Mouse (Mus musculus): ENCODE data around the gene Ston2.
A peak's percentile ranks its signal among the peaks of the same experiment; 100 is the strongest.
"Not testable (repeated sequence)": the region's sequence is repeated elsewhere in the genome, so short reads cannot be mapped to it uniquely, and the experiment has no call there.

Gene Ston2

DNA sequence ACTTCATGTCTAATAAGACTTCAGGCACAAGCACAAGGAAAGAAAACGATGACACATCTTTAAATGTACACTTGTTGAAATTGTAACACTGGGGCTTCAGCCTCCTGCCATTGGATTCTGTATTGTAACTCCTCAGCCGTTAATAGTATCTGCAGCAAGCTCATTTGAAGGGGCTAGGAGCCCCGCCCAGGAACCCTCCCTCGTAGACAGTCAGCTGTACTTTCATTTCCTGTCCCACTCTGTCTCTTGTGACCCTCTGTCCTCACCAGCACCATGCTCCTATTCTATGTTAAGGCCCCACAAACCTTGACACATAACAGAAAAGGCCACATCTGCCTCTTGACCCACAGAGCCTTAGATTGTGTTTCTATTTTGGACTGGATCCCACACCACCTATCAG is 3.6 kb upstream of the Ston2 start:
- no peak for ATAC-seq (ENCODE audit: low TSS enrichment)

DNA sequence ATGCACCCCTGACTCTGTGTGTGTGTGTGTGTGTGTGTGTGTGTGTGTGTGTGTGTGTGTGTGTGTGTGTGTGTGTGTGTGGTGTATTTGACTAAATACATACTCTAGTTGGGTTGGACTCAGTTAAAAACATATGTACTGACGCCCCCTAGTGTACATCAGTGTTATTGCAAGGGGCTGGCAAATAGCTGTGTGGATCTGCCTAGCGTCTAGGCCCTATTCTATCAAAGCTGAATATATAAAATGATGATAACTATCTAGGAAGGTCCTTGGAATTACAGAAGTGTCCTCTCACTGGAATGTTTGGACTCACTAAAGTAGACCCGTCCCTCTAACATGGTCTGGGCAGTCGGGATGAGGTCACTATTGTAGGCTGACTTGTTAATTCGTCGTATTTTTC is 1.6 kb upstream of the Ston2 start:
- 0 out of 2 replicates have a peak, but pooled peaks have one; percentile 70 for ATAC-seq (ENCODE audit: low TSS enrichment)

DNA sequence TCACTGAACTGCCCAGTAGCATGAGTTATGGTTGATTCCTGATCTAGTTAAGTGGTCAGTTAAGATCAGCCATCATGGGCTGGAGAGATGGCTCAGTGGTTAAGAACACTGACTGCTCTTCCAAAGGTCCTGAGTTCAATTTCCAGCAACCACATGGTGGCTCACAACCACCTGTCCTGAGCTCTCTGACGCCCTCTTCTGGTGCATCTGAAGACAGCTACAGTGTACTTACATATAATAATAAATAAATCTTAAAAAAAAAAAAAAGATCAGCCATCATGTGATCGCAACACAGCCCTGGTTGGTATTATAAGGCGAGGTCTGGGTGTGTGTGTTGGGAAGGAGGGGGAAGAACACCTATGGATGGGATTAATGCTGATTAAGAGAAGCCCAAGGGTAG is 259 bp upstream of the Ston2 start:
- ATAC-seq (ENCODE audit: low TSS enrichment) = not testable (repeated sequence)

GRCm38 (mm10) chr12:91786355-91786754 is 1.8 kb downstream of the Ston2 start:
- no peak for ATAC-seq (ENCODE audit: low TSS enrichment)

DNA sequence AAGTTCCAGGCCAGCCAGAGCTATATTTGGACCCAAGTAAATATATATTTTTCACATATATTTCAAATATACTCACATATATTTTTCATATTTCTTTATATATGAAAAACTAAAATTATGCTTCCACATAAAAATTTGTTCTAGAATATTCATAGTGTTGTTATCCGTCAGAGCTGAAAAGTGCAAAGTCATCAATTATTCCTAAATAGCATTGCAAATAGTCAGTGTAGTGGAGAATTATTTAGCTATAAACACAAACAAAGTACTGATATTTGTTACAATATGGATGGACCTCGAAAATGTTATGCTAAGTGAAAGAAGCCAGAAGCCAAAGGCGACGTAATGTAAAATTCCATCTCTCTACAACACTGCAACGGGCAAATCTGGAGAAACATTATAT is 6.8 kb downstream of the Ston2 start:
- ATAC-seq (ENCODE audit: low TSS enrichment) = no peak

GRCm38 (mm10) chr12:91780531-91780930 is 7.7 kb downstream of the Ston2 start:
- ATAC-seq (ENCODE audit: low TSS enrichment) = no peak

DNA sequence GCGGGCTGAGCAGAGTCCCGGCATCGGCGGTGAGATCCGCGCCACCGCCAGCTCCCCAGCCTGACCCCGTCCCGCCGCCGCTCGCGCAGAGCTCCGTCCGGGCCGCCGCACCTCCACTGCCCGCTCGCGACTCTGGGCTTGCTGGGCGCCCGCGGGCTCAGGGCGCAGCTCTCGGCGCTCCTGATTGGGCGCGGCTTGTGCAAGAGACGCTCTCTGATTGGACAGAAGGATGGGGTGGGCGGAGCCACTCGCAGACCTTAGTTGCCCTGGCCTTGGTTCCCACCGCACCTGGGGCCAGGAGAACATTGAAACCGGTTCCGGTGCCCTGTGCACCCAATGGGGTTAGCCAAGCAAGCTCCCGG is 9.2 kb downstream of the Ston2 start:
- ATAC-seq (ENCODE audit: low TSS enrichment) = peak; percentile 96

DNA sequence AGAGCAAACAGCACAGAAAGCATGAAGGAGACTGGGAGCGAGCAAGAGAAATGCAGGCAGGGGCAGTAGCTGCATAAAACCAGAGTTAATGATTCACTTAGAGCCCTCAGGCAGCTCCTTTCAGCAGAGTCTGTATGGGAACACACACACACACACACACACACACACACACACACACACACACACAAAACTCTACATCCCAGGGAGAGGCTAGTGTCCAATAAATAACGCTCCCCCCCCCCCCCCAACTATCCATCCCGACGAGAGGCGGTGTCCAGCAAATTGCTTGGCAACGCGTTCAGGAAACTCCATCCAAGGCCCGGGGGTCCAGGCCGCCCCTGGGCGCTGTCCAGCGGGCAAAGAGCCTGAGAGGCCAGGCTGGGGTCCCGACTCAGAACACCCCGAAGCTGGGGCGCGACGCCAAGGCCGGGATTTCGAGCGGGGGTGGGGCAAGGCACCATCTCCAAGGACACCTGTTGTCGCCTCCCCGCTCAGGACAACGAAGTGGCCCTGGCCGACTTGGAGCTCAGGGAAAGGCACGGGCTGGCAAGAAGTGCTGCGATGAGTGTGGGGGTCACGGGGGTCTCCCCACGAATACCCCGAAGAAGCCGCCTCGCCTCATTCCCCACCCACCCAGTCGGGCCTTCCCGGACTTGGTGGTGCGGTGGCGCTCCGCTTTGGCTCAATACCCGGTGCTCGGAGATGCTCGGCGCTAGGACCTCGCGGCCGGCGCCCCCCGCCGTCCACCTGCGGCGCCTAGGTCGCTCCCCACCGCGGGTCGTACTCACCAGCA is 9.8 kb downstream of the Ston2 start:
- ATAC-seq (ENCODE audit: low TSS enrichment) = 0 out of 2 replicates have a peak, but pooled peaks have one; percentile 19

DNA sequence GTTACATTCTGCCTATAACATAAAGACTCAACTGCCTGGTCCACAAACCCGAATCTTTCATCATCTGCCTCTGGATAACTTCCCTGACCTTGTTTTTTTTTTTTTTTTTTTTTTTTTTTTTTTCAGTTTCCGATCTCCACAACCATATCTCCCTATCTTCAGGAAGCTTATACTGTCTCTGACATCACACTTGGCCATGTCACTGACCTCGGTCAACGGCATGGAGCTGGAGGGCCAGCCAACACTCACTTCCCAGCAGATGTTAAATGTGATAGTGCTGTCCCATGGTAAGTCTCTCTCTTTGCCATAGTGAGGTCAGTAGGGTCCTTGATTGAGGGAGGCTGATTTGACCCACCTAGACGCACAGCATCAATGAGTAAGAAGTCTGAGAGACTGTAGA is 11.8 kb downstream of the Ston2 start:
- no peak for ATAC-seq (ENCODE audit: low TSS enrichment)

- ATAC-seq (ENCODE audit: low TSS enrichment) = peak; percentile 48; the same call in 1 of the 2 replicates
Measured at GRCm38 (mm10) chr12:91774811-91775284, 13.3 kb downstream of the Ston2 start.

DNA sequence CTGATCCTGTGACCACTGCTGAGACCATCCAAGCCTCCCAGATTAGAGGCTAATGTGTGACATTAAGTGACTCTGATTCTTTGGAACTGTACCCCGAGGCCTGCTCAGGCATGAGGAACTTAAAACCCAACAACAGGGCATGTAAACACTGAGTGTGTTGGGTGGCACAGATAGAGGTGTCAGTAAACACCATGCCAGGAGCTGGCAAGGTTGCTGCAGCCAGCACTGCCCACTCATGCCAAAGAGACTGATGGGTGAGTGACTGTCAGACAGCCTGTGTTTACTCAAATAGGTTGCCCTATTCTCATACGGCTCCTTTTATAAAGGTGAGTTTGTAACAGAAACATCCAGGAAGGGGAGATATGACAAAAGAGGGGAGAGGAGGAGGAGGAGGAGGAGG is 19.3 kb downstream of the Ston2 start:
- no peak for ATAC-seq (ENCODE audit: low TSS enrichment)

DNA sequence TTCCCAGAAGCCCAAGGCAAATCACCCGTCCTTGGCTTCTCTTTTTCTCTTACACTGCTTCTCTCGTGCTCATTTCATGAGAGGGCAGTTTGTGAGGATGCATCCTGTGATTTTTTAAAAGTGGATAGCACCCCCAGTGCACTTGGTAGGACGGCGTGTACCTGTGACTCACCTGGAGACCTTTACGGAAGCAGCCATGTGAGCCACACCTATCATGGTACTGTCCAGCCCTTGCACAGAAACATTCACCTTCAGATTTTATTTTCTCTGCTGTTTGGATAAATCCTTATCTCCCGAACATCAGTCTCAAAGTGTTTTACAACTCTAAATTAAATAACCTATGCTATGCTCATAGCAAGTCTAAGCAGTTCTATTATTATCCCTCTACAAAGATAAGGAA is 20.0 kb downstream of the Ston2 start:
- ATAC-seq (ENCODE audit: low TSS enrichment) = no peak

DNA sequence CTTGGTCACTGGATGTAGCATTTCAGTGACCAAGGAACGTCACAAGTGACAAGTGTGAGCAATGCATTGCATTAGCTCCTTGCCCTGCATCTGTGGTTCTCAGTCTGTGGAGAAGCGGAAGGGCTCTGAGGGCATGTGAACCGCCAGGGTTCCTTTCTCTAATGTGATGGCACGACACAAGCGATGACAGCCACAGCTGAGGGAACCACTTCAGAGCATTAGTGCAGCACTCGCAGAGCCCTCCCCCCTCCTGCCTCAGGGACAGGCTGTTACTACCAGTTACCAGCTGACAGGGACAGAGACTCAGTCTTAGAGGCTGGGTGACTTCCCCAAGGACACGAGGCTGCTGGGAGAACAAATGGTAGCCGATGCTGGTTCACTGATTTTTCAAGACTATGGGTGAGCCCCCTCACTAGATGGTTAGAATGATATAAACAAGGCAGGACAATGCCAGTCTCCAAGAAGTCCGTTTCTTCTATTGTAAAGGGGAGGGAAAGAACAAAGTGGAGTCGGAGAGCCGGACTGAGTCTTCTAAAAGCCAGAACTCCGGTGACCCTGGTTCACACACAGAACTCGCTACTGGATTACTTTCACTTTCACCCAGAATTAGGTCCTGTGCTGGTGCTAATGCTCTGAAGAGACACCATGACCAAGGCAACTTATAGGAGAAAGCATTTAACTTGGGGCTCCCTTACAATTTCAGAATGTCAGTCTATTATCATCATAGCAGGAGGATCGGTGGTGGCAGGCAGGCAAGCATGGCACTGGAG is 21.7 kb downstream of the Ston2 start:
- ATAC-seq (ENCODE audit: low TSS enrichment) = peak; percentile 71

GRCm38 (mm10) chr12:91765504-91765903 is 22.7 kb downstream of the Ston2 start:
- peak; percentile 51 for ATAC-seq (ENCODE audit: low TSS enrichment)

- no peak for ATAC-seq (ENCODE audit: low TSS enrichment)
Measured at GRCm38 (mm10) chr12:91765054-91765453, 23.1 kb downstream of the Ston2 start.

GRCm38 (mm10) chr12:91764471-91764870 is 23.7 kb downstream of the Ston2 start:
- ATAC-seq (ENCODE audit: low TSS enrichment) = no peak

DNA sequence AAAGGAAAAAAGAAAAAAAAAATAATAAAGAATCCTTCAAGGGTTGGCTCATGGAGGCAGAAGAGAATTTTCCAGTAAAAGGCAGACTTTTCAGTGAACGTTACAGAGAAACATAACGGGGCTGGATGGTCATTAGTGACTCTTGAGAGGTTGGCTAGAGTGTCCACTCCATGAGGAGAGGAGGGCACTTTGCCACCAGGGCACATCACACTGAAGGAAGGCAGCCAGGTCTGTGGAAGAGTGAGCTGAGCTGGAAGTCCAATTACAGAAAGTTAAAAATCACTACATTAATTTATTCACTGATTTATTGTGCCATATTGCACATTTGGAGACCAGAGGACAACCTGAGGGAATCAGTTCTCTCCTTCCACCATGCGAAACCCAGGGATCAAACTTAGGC is 28.4 kb downstream of the Ston2 start:
- ATAC-seq (ENCODE audit: low TSS enrichment) = no peak

GRCm38 (mm10) chr12:91757854-91758562 is 30.2 kb downstream of the Ston2 start:
- ATAC-seq (ENCODE audit: low TSS enrichment) = no peak

DNA sequence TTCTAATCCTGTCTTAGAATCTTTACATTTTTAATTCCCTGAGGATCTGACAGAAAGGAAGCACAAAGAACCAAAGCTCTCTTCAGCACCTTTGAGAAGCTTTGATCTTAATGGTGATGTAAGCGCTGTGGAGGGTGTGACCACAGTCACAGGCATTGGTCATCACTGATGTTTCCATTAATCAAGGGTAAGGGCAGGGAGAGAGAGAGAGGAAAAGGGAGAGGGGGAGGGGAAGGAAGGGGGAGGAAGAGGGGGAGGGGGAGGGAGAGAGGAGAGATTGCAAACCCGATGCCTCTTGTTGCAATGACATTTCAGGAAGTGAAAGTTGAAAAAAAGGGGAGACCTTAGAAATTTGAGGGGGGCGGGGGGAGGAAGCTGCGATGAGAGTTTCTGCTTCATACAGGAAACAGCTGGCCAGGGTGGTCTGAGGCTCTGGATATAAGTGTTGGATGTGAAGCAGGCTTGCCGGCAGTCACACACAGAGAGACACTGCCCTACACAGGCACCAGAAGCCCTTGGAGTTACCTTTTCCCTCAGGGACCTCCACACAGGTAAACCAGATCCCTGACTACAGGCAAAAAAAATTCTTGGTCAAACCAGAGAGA is 31.5 kb downstream of the Ston2 start:
- ATAC-seq (ENCODE audit: low TSS enrichment) = no peak

GRCm38 (mm10) chr12:91754606-91755005 is 33.6 kb downstream of the Ston2 start:
- no peak for ATAC-seq (ENCODE audit: low TSS enrichment)

- no peak for ATAC-seq (ENCODE audit: low TSS enrichment)
Measured at GRCm38 (mm10) chr12:91752711-91753110, 35.5 kb downstream of the Ston2 start.

Measured in frontal cortex, adult (tissue).